Mouse (Mus musculus) thymus, adult 18-20 months (tissue): ENCODE data around the gene Cfl1.

Experiments
- DNase-seq, 2 experiments: peaks; one replicate each; pipeline ENCODE4 v3.0.0; 2022; ENCODE audit warnings: mixed read lengths in 2 of 2

Gene Cfl1

GRCm38 (mm10) chr19:5490313-5490897 lies at the start of gene Cfl1:
Gene Cfl1, plus strand, starts transcription at chr19:5490455.
- DNase-seq, result peak; percentile 96

DNA sequence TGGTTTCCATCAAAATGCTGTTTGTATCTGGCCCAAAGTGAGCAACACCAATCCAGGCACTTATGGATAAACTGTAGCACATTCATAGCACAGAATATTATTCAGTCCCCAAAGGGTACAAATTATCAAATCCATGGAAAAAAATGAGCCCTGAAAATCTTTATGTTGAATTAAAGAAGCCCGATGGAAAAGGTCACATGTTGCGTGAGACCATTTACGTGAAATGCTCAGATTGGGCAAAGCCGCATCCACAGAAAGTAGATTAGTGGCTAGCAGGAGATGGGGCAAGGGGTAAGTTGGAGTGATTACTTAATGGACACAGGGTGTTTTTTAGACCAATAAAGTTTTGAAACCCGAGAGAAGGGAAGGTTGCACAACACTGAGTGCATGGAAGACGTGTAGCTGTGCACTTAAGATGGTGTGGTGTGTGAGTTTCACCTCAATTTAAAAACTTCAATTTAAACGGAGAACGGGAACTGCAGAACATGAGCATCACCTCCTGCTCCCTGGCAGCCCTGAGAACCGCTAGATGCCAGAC lies 45.8 kb upstream of the Cfl1 start:
- no peak for DNase-seq

DNA sequence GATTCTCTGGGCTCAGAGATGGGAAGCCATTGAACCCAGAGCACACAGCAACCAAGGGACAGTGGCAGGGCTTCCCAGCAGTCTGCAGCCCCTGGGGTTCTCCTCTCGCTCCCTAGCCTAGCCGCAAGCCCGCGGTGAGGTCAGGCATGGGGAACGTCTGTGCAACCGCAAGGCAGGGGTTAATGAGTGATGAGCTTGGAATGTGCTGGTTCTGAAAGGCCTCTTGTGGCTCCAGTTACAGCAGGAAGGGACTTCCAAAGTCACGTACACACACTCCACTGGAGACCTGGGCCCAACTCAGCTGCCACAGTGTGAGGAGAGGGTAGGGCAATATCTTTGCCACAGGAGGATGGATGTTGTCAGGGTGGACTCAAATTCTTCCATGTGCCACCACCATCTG lies 45.3 kb upstream of the Cfl1 start:
- DNase-seq, result no peak

- no peak for DNase-seq
Measured at GRCm38 (mm10) chr19:5445747-5446146, 44.5 kb upstream of the Cfl1 start.

DNA sequence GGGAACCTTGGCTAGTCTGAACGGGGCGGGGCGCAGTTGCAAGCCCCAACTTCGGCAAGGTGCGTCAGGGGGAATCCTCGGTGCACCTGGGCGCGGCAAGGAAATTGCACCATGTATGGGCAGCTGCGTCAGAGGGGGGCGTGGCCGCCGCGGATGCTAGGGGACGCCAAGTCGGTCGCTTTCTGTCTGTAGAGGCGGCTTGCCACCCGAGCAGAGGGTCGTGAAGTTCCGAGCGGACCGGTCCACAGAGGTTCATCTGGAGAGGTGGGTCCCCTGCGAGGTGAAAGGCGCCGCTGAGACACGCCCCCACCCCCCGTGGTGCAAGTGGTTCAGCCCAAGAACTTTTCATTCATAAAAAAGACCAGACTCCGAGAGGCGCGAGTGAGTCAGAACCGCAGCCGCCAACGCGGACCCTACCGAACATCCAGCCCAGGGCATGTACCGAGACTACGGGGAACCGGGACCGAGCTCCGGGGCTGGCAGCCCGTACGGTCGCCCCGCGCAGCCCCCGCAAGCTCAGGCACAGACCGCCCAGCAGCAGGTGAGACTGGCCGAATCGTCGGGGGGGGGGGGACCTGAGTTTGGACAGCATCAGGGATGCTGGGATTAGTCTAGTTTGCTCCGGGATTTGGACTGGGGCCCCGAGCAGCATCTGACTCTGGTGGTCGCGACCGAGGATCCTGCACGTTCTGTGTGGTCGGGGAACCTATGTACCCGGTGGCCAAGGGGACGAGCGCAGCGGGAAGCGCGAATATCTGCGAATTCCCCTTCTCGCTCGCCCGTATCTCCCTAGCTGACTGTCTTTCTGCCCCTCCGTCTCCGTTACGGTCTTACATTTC lies 42.5 kb upstream of the Cfl1 start, which contains the start of gene Fosl1:
TSS of gene Fosl1 (plus strand) at position 33 of the 839 bp plus-strand sequence.
- DNase-seq, result peak; percentile 66 to 72

DNA sequence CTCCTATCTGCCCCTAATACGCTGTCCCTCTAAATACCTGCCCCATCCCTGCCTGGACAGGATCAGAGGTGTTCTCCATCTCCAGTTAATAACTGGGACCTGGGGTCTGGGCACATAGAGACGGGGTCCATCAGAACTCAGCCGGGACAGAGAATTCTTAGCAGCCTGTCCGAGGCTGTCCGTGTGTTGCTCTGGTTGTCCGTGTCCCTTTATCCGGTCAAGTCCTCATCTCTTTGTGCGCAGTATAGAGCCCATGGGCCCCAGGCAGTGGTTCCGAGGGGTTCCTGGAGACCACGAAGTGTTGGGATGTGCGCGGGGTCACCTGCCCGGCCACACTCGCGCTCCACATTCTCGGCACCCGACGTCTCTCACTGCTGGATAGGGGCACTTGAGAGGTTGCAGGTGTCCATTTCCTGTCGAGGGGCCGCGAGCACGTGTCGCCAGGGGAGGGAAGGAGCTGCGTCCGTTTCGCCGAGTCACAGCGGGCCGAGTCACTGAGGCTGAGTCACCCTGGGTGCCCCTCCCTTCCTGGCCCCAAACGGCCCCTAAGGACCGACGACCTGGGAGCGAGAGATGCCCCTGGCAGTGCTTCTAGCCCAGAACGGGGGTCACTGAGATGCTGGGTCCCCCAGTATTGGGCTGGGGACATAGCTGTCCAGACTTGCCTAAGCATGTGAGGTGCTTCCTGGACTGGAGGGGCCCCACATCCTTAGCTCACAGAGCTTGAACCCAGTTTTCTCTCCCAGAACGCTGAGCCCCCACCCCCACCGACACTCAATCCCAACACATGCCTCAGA lies 41.7 kb upstream of the Cfl1 start:
- no peak for DNase-seq

GRCm38 (mm10) chr19:5449673-5450072 lies 40.6 kb upstream of the Cfl1 start:
- no peak for DNase-seq

DNA sequence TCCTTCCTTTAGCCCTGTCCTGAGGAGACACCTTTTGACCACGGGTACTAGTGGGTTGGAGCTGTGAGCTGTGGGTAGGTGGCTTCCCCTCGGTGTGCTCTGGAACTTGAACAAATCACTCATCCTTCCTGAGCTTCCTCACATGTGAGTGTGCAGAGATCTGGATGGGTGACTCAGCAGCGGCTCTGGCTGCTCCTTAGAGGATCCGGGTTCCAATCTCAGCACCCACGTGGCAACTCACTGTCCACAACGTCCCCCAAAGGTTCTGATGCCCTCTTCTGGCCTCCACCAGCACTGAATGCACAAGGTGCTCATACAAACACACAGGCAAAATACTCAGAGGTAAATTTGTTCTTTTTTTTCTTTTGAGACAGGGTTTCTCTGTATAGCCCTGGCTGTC lies 38.5 kb upstream of the Cfl1 start:
- no peak for DNase-seq

GRCm38 (mm10) chr19:5455037-5455436 lies 35.2 kb upstream of the Cfl1 start:
- no peak for DNase-seq

- no peak for DNase-seq
Measured at GRCm38 (mm10) chr19:5455568-5455967, 34.7 kb upstream of the Cfl1 start.

GRCm38 (mm10) chr19:5456241-5456921 lies 33.9 kb upstream of the Cfl1 start:
- no peak for DNase-seq

DNA sequence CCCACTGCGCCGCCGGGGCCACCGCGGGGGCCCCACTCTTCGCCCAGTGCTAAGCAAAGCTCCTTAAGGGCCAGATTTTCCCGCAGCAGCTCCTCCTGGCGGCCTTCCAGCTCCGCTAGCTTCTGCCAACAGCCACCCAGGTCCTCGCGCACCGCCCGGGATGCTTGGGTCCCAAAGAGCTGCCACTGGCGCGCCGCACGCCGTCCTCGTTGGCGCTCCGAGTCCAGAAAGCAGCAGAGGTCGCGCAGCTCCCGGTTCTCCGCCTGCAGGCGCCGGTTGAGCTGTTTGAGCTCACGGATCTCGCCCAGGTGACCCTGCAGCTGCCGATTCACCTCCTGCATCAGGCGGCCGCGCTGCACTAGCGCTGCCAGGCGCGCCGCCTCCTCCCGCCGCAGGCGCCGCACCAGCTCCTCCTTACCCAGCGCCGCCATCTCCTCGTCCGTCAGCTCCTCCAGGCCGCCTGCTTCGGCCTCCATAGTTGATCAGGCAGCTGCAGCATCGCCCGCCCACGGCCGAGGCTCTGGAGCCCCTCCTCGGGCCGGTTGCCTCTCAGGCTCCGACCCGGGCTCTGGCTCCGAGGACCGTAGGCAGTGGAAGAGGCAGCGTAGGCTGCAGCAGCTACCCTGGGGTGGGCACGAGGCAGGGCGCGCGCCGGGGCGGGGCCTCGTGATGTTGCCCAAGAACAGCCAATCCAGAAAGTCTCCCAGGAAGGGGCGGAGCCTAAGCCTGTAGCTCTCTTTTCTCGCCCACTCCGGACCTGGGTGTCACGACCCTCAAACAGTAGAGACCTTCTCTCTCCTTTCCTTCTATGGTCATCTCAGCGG lies 33.1 kb upstream of the Cfl1 start:
- peak; percentile 92 to 93 for DNase-seq

GRCm38 (mm10) chr19:5457746-5458442 lies 32.4 kb upstream of the Cfl1 start, which contains the start of gene Ccdc85b:
Gene Ccdc85b, minus strand, starts transcription at chr19:5457894.
- DNase-seq, result no peak

DNA sequence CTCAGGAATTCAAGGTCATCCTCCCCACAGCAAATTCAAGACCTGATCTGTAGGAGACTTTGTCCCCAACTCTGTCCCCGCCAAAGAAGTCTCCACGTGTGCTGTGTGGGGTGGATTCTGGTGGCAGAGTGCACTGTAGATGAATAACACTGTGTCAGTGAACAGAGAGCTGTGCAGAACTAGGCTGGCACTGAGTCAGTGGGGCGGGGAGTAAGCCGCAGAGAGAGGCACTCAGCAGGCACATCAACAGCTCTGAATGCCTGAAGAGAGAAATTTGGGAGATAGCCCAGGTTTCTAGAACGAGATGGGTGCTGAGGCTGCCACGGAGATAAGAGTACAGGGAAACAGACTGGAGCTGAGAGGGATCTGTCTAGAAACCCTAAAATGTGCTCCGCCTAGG lies 31.2 kb upstream of the Cfl1 start:
- no peak for DNase-seq

DNA sequence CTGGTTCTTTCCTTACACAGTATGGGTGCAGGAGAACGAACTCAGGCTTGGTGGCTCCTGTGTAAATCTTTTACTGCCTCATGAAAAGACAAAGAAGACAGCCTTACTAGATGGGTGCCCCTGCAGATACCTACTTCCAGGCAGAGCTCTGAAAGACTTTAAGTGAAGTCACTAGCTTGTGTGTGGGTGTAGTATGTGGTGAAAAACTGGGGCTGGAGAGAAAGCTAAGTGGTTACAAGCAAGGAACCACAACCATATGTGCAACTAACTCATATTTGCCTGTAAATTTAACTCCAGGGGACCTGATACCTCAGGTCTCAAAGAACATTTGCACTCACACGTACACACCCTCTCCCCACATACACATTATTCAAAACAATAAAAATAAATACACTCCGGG lies 30.4 kb upstream of the Cfl1 start:
- DNase-seq, result no peak

GRCm38 (mm10) chr19:5460465-5460911 lies 29.8 kb upstream of the Cfl1 start, which contains the start of gene Fibp:
Gene Fibp, plus strand, starts transcription at chr19:5460615.
- DNase-seq, result peak; percentile 61 to 67

DNA sequence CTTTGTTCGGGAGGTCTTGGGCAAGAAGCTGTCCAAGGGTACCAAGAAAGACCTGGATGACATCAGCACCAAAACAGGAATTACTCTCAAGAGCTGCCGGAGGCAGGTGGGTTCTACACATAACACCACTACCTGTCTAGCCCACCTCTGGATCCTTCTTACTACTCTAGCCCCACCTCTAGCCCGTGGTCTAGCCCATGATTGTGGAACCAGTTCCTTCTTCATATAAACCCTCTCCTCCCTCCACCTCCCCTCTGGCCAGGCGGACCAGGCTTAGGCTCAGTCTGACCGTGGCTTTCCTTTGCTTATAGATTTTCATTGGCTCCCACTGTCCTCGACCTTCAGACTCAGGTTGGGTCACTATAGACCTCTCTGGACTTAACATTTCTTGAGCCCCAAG lies 28.8 kb upstream of the Cfl1 start:
- DNase-seq, result no peak

- DNase-seq, result no peak
Measured at GRCm38 (mm10) chr19:5463212-5463611, 27.0 kb upstream of the Cfl1 start.

DNA sequence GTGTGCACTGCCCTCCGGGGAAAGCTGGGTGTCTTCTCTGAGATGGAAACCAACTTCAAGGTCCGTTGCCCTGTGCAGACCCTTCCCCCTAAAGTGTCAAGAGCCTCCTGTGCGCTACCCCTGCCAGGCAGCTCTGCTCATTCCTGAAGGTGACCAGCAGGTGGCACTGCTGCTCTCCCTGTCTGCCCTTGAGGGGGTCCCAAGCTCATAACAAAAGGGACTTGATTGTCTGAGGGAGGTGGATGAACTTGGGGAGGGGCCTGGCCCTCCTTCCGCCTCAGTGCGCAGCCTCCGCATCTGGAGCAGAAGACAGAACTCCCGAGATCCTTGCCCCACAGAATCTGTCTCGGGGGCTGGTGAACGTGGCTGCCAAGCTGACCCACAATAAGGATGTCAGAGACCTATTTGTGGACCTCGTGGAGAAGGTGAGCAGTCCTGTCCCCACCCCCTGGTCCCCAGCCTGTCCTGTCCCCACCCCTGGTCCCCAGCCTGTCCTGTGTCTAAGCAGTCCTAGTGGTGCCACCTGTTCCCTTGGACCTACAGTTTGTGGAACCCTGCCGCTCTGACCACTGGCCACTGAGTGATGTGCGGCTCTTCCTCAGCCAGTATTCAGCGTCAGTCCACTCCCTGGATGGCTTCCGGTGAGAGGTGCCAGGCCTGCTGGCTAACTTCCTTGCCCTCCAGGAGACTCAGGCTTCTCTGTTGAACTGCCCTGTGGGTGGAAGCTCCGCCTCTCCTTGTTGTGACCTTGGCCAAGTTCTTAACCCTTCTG lies 26.3 kb upstream of the Cfl1 start:
- DNase-seq, result peak in 1 of 2 experiments; percentile 61

DNA sequence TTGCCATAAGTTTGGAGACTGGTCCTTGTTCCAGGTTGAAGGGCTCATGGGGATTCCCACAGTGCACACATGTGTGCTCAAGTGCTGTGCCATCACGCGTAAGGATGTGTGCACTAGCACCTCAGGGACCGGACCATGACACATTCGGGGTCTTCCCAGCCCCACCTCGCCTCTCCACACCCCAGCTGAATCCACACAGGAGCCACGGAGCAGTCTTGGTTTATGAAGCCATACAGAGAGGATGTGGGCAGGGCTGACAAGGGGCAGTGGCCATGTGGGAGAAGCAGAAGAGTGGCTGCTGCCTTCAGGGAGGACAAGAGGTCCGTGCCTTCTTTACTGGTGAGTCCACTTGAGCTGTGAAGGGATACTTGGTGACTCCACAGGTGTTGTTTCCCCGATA lies 25.2 kb upstream of the Cfl1 start:
- DNase-seq, result no peak
